Mouse (Mus musculus): ENCODE measurements around the gene Fto. TPM values are rescaled to one million over a fixed set of nuclear protein-coding genes. Genes with fewer than 3 reads are reported as not detected.
A peak's percentile ranks its signal among the peaks of the same experiment; 100 is the strongest.

Gene Fto
- total RNA-seq, 4 experiments from 2014 or later: 59.3 to 70.7 (median 65.1) TPM

DNA sequence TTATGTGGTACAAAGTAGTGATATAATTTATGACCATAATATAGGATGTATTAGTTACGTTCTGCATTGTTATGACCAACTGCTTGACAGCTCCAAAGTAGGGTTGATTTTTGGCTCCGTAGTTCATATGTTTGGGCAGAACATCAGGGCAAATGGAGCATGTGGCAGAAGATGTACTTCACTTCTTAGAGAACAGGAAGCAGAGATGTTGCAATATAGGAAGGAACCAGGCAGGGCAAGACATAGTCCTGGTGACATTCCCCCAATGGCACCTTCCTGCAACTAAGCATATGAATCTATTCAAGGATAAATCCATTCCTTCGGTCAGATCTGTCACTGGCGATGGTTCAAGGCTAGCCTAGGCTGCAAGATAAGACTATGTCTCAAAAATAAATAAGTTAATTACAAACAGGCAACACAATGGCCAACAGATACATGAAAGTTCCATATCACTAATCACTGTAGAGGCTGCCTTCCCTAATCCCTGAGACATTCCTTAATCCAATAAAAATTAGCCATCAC lies 44.2 kb downstream of the Fto start:
- no peak for DNase-seq (ENCODE audit: low spot score)

DNA sequence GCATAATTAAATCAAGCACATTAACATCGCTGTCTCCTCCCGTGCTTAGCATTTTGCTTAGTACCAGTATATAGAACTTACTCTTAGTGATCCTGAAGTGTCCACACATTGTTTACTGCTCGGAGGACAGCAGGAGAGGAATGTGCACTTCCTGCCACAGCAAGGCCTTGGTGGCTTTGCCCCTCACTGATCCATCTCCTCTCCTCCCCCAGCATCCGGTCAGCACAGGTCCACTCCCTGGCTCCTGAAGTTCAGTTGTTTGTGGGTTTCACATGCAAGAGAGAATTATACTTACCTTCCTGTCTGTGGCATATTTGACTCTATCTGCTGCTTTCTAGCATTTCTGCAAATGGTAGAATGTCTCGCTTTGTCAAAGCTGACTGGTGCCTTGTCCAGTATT lies 44.7 kb downstream of the Fto start:
- no peak for DNase-seq (ENCODE audit: low spot score)

DNA sequence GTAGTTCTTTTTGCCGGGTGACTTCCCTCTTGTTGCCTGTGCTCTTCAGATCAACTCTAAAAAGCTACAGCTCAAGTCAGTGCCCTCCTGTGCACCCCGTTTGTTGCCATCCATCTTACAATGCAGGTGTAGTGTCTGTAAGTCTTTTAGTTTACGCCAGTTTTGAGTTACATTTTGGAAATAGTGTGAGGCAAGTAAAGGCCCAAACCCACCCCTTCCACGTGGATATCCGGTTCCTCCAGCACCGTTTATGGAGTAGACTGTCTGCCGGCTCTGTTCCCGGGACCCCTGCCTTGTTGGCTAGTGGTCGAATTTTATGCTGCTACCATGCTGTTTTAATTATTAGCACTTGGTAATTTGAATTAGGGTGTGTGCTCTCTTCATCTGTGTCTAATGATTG lies 46.2 kb downstream of the Fto start:
- no peak for DNase-seq (ENCODE audit: low spot score)

DNA sequence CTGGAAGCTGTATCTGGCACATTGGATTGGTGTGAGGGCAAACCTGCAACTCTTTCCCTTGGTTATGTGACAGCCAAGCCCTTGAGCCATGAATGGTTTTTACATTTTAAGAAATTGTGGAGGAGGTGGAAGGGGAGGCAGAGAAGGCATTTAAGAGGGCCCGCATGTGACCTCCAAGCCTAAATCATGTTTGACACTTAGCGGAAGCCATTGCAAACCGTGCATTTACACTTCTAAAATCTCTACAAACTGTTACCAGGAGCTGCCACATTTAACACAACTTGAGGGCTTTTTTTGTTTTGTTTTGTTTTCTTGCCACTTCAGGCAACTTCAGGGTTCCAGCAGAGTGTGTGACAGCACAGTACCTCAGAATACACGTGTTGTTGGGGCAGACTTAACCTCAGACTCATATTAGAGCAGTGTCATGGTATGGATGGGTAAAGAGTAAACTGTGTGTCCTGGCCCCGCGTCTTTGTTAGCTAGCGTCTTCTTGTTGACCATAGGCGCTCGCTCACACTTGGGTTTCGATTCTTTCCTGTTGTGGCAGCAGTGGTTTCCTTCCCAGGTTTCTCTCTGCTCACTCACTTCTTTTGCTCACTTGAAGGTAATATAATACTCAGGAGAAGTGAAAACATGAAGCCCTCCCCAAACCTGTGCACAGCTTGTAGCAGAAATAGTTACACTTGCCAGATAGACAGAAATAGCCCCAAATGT lies 47.5 kb downstream of the Fto start:
- no peak for DNase-seq (ENCODE audit: low spot score)

DNA sequence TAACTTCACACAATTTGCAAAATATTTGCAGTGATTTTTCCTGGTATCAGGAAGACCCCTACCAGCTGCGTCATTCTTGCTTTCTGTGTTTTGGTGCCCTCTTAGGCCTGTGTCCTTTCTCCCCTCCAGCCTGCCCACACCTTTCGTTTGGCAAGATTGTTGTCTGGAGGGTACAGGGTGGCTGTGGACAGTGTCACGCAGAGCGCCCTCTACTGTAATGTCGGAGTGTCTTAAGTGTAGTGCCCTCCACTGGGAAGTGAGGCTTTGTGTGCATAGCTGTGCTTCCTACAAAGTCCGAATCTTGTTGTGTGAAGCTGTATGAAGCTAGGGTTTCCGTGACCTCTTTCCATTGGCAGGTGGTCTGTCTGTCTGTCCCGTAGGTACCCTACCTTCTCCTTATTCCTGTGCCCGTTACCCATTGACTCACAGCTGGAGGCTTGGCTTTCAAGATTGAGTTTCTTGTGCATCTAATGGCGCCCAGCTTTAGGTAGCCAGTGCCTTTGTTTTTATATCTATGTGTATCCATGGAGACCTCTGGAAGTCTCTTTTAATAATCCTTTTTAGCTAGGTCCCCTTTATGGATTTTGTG lies 50.0 kb downstream of the Fto start:
- DNase-seq (ENCODE audit: low spot score): no peak

DNA sequence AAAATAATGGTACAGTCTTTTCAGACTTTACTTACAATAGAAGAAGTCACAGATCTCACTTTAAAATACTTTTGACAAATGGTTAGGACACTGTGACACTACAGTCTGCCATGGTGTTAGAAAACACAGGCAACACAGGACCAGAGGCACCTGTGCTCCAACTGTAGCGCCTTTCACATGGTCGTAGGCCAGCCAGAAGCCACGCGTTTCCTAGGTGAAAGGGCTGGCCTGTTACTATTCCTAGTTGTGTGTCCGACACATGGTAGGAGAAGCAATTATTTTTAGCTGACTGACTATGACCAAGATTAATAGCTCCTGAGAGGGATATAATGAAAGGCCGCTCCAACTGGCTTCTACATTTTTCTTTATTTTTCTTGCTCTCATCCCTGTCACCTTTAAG lies 50.9 kb downstream of the Fto start:
- no peak for DNase-seq (ENCODE audit: low spot score)

DNA sequence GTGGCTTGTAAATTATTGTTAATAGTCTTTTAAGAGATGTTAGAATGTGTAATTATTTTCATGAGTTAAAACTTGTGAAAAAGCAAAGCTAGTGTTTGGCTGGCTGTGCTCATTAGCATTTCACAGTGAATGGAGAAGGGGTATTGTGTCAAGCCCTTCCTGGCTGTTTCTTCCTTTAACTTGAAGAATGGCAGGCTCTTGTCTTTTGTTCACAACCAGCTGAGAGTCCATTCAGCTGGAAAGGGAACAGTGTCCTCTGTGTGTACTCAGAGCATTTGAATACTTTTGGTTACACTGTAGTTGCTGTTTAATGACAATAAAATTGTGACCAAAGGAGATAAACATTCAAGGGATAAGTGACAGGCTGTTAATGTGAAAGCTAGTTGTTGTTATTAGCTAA lies 52.5 kb downstream of the Fto start:
- DNase-seq (ENCODE audit: low spot score): no peak

DNA sequence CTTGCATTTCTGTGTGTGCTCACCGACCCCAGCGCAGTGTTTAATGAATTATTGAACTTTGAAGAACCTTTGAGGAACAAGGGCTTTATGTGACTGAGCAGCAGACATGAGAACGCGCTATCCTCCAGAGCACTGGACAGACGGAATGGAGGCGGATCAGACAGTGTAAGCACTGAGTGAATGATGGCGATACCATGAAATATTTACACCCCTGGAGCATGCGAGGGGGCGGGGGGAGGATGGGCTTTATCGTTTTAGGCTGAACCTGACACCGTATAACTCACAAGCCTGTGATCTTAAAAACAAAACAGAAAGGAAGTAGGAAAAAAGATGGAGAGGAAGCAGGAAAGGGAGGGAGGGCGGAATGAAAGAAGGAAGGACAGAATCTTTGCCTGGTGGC lies 57.6 kb downstream of the Fto start:
- DNase-seq (ENCODE audit: low spot score): no peak

DNA sequence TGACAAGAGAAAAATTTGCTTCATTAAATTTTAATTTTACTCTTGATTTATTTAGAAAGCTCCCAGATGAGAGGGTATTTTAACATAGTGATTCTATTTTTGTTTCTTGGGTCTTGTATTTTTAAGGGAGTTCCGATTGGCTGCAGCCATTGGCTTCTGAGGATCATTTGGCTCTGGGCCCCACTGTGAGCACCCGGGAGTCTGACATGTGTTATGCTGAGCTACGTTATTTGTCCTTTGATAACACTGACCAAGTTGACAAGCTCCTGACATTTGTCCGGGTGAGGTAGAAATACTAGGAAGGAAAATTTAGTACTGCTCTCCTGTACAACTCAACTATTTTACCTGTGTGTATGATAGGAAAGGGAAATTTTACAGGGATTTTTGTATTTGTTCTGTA lies 58.7 kb downstream of the Fto start:
- DNase-seq (ENCODE audit: low spot score): peak; percentile 65

DNA sequence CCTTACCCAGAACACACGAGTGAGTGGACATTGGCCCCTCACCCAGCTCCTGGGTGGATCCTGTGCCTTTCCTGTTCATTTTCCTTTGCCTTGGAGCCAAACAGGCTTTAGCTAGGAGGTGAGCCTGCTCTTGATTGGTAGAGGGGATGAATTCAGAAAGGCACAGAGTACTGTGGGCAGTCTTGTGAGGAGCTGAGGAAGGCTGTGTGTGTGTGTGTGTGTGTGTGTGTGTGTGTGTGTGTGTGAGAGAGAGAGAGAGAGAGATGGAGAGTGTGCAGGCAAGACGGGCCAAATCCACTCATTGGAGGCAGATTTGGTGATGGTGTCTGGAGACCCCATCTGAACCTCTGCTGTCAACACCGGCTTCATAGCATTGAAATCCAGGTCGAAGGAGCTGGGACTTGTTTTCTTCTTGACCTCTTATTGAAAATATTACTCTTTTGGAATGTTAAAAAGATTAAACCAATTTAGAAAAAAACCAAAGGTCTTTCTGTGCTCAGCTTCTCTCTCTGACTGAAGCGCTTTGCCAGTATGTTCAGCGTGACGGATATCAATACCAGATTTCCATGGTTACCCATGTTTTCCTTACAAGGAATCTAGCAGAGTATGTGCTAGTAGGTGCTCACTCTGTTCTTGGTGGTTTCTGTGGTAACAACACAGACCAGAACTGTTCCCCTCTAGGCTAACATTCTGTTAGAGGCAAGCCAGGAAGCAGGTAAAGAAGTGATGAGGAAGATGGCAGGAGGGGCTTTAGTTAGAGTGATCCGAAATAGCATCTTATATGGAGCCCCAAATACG lies 59.7 kb downstream of the Fto start:
- no peak for DNase-seq (ENCODE audit: low spot score)

DNA sequence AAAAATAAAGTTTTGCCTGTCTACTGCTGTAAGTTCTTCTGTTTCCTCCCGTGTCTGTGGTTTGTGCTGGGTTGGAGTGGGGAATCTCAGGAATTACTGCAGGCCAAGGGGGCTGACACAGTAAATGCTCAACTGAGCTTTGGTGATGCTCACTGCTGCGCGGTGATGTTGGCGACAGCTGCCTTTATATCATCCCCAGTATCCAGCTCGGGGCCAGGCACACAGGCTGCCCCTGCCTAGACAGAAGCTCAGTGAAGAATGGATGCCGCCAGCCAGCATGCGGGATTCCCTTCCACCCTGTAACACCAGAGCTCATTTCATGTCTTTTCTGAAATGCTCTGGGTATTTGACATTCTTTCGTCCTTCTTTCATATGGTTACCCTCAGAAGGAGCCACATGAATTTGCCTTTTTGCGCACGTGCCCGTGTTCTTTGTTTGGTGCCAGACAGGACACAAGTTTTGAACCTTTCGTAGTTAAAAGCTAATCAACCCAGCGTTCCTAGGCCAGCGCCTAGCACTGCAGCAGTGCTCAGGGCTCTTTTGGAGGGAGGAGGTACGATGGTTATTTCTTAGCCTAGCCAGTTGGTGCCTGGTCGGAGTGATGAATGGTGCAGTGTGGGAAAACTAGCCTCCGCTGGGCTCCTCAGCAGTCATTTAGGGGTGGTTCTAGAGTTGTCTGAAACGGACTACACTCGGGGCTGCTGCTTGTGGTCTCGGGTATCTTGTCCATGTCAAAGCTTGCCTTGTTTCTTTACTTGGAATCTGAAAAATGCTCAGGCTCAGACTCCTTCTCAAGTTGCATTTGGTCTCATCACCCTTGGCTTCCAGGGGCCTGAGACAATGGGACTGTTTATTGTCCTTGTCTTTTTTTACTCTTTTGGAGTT lies 62.0 kb downstream of the Fto start:
- no peak for DNase-seq (ENCODE audit: low spot score)

DNA sequence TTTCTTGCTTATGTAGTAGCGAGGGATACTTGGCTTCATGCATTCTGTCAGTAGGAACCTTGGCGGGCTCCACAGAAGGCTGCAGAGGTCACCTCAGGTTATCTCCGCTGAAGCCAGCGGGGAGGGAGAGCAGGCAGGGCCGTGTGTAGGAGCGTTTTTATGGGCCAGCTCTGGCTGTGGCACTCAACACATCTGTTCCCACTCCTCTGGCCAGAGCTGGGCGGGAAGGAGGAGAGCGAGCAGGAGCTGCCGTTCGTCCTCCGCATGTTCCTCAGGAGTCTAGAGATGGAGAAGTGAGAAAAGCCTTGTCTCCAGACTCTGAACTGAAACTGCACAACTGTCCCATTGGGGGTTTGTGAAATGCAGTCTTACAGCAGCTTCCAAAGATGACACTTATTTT lies 63.5 kb downstream of the Fto start:
- peak; percentile 54 for DNase-seq (ENCODE audit: low spot score)

DNA sequence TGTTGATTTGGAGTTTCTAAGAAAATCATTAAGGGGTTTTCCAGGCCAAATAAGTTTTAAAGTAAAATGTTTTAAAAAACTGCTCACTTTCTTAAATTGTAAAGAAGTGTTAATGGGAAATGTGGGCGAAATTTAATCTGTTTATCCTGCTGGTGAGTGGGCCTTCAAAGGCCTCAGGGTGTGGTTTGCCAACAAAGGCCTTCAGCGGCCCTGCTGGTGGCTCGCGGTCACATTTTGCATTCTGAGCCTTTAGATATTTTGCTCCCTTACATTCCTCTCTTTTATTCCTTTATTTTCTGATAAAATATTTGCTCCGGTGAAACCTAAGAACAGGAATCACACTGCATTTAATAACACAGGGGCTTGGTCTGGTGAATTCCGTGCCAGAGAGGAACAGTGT lies 64.0 kb downstream of the Fto start:
- DNase-seq (ENCODE audit: low spot score): no peak

DNA sequence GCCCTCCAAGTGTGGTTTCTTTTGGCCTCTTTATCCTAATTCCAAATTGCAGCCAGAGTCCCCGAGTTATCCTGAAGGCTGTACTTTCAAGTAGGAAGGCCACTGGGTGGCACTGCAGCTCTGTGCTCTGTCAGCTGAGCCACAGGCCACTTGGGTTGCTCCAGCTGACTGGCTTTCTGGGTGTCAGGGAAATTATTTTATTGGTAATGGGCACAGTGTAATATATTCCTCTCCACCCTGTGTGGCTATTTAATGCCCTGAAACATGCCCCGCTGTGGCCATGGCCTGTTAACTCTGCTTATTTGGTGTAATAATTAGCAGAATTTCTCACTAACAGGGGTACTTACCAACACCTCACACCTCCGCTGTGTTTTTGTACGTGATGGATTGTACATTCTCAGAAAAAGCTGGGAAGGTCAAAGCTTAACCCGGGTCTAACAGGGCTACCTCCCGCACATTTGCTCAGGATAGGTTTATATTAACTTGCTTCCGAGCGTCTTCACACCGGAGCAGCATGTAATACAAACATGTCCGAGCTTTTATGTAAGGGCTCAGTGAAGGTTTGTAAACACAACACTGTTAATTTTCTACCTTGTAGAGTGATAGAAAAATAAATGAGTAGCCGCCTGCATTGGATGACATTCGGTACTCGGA lies 65.6 kb downstream of the Fto start:
- DNase-seq (ENCODE audit: low spot score): peak; percentile 65

DNA sequence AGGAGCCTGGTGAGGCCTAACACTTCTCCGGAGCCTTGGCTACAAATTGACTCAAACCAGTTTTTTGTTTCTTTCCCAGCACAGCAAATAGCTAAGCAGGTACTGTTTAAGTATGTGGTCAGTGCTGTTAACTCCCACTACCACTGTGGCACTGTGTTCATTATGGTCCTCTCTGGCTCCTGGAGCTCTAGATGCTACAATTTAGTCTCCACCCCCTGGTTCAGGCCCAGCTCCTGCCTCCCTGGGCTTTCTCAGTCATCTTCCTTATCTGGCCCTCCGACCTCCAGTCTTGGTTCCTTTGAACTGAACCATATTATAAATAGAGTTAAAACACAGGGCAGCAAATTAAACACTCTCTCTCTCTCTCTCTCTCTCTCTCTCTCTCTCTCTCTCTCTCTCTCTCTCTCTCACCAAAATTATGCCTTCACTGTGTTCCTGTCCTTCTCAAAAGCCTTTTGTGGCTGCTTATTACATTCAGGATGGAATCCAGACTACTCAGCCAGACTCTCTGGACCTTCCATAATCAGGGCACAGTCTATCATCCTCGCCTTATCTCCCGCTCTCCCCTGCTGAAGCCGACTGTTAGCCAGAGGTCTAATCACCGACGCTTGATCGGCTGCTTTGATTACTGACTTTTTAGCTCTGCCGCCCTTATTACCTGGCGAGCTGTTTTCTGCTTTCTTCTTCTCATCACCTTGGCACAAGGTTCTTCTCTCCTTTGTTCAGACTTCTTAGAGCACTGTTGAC lies 67.6 kb downstream of the Fto start:
- no peak for DNase-seq (ENCODE audit: low spot score)

DNA sequence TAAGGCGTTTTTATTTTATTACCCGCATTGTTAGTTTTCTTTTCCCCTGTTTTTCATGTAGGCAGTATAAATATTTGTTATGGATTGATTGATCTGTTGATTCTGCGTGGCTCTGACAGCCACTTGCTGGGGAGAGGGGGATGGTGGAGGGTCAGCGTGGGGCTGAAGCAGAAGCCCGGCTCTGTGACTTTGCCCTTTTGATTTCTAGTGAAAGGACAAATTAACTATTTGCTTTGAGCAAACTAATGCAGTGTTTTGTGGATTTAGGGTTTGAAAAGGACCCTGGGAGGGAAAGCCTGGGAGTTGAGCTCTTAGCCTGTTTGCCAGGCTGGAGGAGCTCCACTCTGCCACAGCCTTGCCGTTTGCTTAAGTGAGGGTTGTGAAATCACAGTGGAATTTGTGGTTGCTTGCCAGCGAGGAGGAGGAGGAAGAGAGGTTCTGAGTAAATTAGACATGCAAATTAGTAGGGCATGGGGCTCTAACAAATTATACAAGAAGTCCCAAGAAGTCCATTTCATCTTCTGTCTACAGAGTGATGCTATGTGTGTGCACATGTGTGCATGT lies 68.3 kb downstream of the Fto start:
- peak; percentile 28 for DNase-seq (ENCODE audit: low spot score)

DNA sequence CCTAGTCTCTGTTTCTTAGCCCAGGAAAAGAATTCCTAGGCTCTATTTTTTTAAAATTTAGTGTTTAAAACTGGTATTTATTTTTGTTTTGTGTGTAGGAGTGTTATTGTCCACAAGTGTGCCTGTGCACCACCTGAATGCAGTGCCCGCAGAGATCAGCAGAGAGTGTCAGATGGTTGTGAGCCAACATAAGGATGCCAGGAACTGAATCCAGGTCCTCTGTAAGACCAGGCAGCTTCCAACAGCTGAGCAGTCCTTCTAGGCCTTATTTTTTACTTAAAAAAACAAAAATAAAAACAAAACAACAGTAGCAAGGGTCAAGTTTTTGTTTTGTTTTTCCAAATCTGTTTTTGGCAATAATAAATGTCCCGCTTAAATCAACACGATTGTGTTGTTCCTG lies 69.9 kb downstream of the Fto start:
- no peak for DNase-seq (ENCODE audit: low spot score)

DNA sequence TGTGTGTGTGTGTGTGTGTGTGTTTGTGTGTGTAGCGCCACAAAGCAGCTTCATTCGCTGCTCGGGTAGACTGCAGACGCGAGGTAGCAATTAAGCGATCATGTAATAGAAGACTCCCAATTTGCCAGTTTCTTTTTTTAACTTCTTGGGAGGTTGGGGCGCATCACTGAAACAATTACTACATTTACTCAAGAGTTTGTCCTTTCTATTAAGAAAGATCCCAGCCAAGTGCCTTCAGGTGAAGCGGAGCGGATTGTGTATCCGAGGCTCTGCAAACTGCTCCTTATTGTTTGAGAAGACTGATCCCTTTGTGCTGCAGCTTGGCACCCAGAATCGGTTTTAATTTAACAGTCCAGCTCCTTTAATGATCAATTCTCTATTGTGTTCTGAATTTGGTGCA lies 70.5 kb downstream of the Fto start:
- no peak for DNase-seq (ENCODE audit: low spot score)

DNA sequence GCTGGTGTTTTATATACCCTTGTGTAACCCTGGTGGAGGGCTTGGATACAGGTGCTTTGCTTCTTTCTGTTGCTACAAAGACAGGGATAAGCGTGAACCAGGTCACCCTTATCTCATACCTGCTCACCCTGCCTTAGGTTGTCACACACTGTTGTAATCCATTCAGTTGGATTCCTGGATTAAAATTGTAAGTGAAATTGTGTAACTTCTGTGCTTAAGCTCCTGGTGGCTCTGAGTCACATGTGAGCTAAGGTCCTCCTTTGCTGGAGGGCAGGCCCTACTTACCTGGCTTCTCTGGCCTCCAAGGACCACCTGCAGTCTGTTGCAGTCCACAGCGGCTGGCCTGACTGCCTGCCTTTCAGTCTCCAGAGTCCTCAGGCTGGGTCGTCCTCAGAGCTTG lies 71.1 kb downstream of the Fto start:
- no peak for DNase-seq (ENCODE audit: low spot score)

DNA sequence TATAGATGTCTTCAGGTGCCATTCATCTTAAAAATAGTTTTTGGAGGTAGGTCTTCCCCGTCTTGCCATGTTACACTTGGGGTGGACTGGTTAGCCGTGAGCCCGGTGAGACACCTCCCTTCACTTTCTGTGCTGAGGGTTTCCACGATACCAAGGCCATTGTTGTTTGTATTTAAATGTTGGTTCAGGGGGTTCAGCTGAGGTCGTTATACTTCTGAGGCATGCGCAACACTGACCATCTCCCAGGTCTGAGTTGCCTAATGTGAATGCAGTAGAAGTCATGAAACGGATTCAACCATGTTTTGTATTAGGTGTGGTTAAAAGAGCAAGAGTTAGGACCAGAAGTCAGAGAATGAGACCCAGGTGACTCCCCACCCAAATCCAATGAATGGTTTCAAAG lies 72.5 kb downstream of the Fto start:
- no peak for DNase-seq (ENCODE audit: low spot score)
